Mouse (Mus musculus): ENCODE data around the gene Hkdc1.

GRCm38 (mm10) chr10:62342512-62342911 lies 79.8 kb downstream of the Hkdc1 start:
- TF ChIP-seq CTCF (IDR thresholded peaks at IDR 0.05; ENCODE audit: borderline replicate concordance, extremely low read depth, insufficient read depth, insufficient read length) (no peak), POLR2A (IDR thresholded peaks at IDR 0.05; ENCODE audit: borderline replicate concordance, extremely low read depth, insufficient read depth, insufficient read length, poor library complexity, severe bottlenecking) (no peak)

Data from brain, embryonic 14.5 days (tissue).